Mouse (Mus musculus): ENCODE data around the gene Itgb6. TPM values are rescaled to one million over a fixed set of nuclear protein-coding genes. Genes with fewer than 3 reads are reported as not detected.

Gene Itgb6
- polyA plus RNA-seq, 1 experiment from 2014 or later: not detected

DNA sequence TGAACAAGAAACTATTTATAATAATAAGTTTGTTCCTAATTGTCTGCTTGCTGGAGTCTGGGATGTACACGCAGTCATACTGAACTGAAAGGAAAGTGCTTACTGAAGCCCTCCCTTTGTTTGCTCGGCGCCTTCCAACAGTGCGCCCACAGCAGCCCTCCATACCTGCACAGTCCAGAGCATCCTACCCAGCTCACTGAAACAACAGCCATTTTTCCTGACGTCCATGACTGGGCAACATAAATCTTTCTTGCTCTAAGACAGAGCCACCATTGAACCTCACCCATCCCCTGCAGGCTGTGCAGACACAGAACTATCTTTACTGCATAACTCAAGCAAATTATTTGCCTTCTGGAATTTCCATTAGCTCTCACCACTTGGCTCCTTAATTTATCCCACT, 74.8 kb downstream of the Itgb6 start:
- 69% methylated on average over 5 of the region's 5 CpGs for WGBS
- Histone ChIP-seq H3K27ac (replicated peaks; ENCODE audit: low read depth, low read length) (no peak overlapping the region), H3K4me2 (ENCODE audit: low read length) (no peak overlapping the region), H3K27me3 (ENCODE audit: control insufficient read depth, insufficient read depth, low read length) (no peaks in the 10 kb centered on the region), H3K4me3 (replicated peaks; ENCODE audit: low read depth, low read length) (no peak overlapping the region), H3K9ac (replicated peaks; ENCODE audit: low read length) (no peak overlapping the region), H3K4me1 (ENCODE audit: control insufficient read depth, insufficient read depth, low read length) (no peaks in the 10 kb centered on the region), H3K36me3 (ENCODE audit: control insufficient read depth, insufficient read depth, low read length) (no peaks in the 10 kb centered on the region), H3K9me3 (ENCODE audit: control insufficient read depth, low read length) (no peaks in the 10 kb centered on the region)
- DNase-seq: no peak
- ATAC-seq (ENCODE audit: low FRiP score, low TSS enrichment): no peak

DNA sequence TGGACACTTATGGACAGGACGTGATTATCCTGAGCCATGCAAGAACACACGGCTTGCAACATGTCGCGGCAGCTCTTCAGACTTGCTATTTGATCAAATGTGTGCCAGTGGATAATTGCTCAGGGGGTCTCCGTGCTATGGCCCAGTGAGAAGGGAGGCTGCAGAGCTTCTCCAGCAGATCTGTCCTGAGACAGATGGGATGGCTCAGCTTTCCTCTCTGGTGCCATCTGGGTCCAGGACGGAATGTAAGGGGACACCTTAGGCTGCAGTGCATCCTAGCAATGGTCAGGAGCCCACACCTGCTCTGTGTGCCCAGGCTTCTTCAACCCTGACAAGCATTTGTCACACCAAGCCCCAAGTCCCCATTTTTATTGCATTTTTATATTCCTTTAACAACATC, 75.9 kb downstream of the Itgb6 start:
- no peaks in the 10 kb centered on the region for H3K27me3 ChIP-seq (ENCODE audit: control insufficient read depth, insufficient read depth, low read length)
- DNase-seq: no peak
- 78% methylated on average over 6 of the region's 6 CpGs for WGBS
- no peak overlapping the region for H3K4me3 ChIP-seq (replicated peaks; ENCODE audit: low read depth, low read length)
- no peak for ATAC-seq (ENCODE audit: low FRiP score, low TSS enrichment)
- no peaks in the 10 kb centered on the region for H3K9me3 ChIP-seq (ENCODE audit: control insufficient read depth, low read length)
- no peaks in the 10 kb centered on the region for H3K4me1 ChIP-seq (ENCODE audit: control insufficient read depth, insufficient read depth, low read length)
- no peak overlapping the region for H3K4me2 ChIP-seq (ENCODE audit: low read length)
- no peak overlapping the region for H3K9ac ChIP-seq (replicated peaks; ENCODE audit: low read length)
- no peak overlapping the region for H3K27ac ChIP-seq (replicated peaks; ENCODE audit: low read depth, low read length)
- no peaks in the 10 kb centered on the region for H3K36me3 ChIP-seq (ENCODE audit: control insufficient read depth, insufficient read depth, low read length)

DNA sequence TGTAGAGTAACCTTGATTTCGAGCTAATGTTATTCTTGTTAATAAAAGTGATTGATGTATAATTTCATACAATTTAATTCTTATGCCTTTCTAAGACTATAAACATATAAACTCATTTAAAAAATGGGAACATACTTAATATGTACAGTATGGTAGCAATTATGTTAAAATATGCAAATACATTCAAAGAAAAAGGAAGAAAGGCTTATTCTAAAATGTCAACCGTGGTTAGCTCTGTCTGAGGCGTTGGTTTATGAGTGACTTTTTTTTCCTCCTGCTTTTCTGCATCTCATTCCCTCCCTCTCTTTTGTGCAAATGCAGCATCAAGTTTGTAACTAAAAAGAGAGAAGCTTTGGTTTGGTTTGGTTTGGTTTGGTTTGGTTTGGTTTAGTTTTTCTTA, 79.0 kb downstream of the Itgb6 start:
- no peak for ATAC-seq (ENCODE audit: low FRiP score, low TSS enrichment)

DNA sequence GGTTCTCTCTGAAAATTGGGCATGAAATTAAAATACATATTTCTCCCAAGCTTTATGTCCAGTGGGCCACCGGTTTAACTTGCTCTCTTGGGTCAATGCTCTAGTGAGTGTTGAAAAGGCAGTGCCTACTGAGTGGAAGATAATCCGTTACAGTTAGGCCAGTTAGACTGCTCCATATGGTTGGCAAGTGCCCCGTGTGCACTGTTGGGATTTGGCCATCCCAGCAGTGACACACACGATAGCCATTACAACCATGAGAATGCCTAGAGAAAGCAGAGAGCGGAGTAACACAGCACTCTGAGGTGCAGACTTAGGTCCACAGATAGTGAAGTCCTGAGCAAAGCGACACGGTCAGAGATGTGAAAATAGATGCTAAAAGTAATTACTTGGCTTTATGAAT, 79.8 kb downstream of the Itgb6 start:
- 84% methylated on average over 7 of the region's 7 CpGs for WGBS
- H3K27me3 ChIP-seq (ENCODE audit: control insufficient read depth, insufficient read depth, low read length): no peaks in the 10 kb centered on the region
- H3K4me1 ChIP-seq (ENCODE audit: control insufficient read depth, insufficient read depth, low read length): peaks cover 9% of the 10 kb centered on the region; the same call in 1 of the 2 replicates
- no peak overlapping the region for H3K4me3 ChIP-seq (replicated peaks; ENCODE audit: low read depth, low read length)
- no peak overlapping the region for H3K27ac ChIP-seq (replicated peaks; ENCODE audit: low read depth, low read length)
- no peaks in the 10 kb centered on the region for H3K9me3 ChIP-seq (ENCODE audit: control insufficient read depth, low read length)
- ATAC-seq (ENCODE audit: low FRiP score, low TSS enrichment) (no peak), DNase-seq (no peak)
- H3K36me3 ChIP-seq (ENCODE audit: control insufficient read depth, insufficient read depth, low read length): no peaks in the 10 kb centered on the region
- no peak overlapping the region for H3K9ac ChIP-seq (replicated peaks; ENCODE audit: low read length)
- no peak overlapping the region for H3K4me2 ChIP-seq (ENCODE audit: low read length)

More for the DNA sequence above, 79.0 kb downstream of the Itgb6 start:
- no peak overlapping the region for H3K27ac ChIP-seq (replicated peaks; ENCODE audit: low read depth, low read length)
- no peaks in the 10 kb centered on the region for H3K36me3 ChIP-seq (ENCODE audit: control insufficient read depth, insufficient read depth, low read length)
- no peak for DNase-seq
- H3K9ac ChIP-seq (replicated peaks; ENCODE audit: low read length): no peak overlapping the region
- H3K4me3 ChIP-seq (replicated peaks; ENCODE audit: low read depth, low read length): no peak overlapping the region
- no peaks in the 10 kb centered on the region for H3K27me3 ChIP-seq (ENCODE audit: control insufficient read depth, insufficient read depth, low read length)
- no peaks in the 10 kb centered on the region for H3K9me3 ChIP-seq (ENCODE audit: control insufficient read depth, low read length)
- 57% methylated on average over 3 of the region's 3 CpGs for WGBS
- H3K4me1 ChIP-seq (ENCODE audit: control insufficient read depth, insufficient read depth, low read length): peaks cover 9% of the 10 kb centered on the region; the same call in 1 of the 2 replicates
- no peak overlapping the region for H3K4me2 ChIP-seq (ENCODE audit: low read length)

- peaks cover 15% of the 10 kb centered on the region; the same call in 1 of the 2 replicates for H3K4me1 ChIP-seq (ENCODE audit: control insufficient read depth, insufficient read depth, low read length)
Observed at GRCm38 (mm10) chr2:60640342-60640672, 82.1 kb downstream of the Itgb6 start.

GRCm38 (mm10) chr2:60639617-60640341, 82.7 kb downstream of the Itgb6 start:
- WGBS: 62% methylated on average over 10 of the region's 10 CpGs
- H3K9me3 ChIP-seq (ENCODE audit: control insufficient read depth, low read length): no peaks in the 10 kb centered on the region
- no peak overlapping the region for H3K4me3 ChIP-seq (replicated peaks; ENCODE audit: low read depth, low read length)
- no peak overlapping the region for H3K4me2 ChIP-seq (ENCODE audit: low read length)
- no peaks in the 10 kb centered on the region for H3K36me3 ChIP-seq (ENCODE audit: control insufficient read depth, insufficient read depth, low read length)
- no peak overlapping the region for H3K9ac ChIP-seq (replicated peaks; ENCODE audit: low read length)
- no peak for DNase-seq
- no peaks in the 10 kb centered on the region for H3K27me3 ChIP-seq (ENCODE audit: control insufficient read depth, insufficient read depth, low read length)
- ATAC-seq (ENCODE audit: low FRiP score, low TSS enrichment): no peak
- H3K4me1 ChIP-seq (ENCODE audit: control insufficient read depth, insufficient read depth, low read length): peaks cover 15% of the 10 kb centered on the region; the same call in 1 of the 2 replicates
- H3K27ac ChIP-seq (replicated peaks; ENCODE audit: low read depth, low read length): no peak overlapping the region

More at GRCm38 (mm10) chr2:60640342-60640672, 82.1 kb downstream of the Itgb6 start:
- Histone ChIP-seq H3K9ac (replicated peaks; ENCODE audit: low read length) (no peak overlapping the region), H3K27ac (replicated peaks; ENCODE audit: low read depth, low read length) (0 out of 2 replicates have a peak overlapping the region, but pooled peaks have one; percentile 37), H3K9me3 (ENCODE audit: control insufficient read depth, low read length) (no peaks in the 10 kb centered on the region), H3K4me2 (ENCODE audit: low read length) (no peak overlapping the region), H3K36me3 (ENCODE audit: control insufficient read depth, insufficient read depth, low read length) (no peaks in the 10 kb centered on the region), H3K27me3 (ENCODE audit: control insufficient read depth, insufficient read depth, low read length) (no peaks in the 10 kb centered on the region), H3K4me3 (replicated peaks; ENCODE audit: low read depth, low read length) (no peak overlapping the region)
- no peak for ATAC-seq (ENCODE audit: low FRiP score, low TSS enrichment)
- DNase-seq: peak; percentile 35
- WGBS: 35% methylated on average over 7 of the region's 7 CpGs

DNA sequence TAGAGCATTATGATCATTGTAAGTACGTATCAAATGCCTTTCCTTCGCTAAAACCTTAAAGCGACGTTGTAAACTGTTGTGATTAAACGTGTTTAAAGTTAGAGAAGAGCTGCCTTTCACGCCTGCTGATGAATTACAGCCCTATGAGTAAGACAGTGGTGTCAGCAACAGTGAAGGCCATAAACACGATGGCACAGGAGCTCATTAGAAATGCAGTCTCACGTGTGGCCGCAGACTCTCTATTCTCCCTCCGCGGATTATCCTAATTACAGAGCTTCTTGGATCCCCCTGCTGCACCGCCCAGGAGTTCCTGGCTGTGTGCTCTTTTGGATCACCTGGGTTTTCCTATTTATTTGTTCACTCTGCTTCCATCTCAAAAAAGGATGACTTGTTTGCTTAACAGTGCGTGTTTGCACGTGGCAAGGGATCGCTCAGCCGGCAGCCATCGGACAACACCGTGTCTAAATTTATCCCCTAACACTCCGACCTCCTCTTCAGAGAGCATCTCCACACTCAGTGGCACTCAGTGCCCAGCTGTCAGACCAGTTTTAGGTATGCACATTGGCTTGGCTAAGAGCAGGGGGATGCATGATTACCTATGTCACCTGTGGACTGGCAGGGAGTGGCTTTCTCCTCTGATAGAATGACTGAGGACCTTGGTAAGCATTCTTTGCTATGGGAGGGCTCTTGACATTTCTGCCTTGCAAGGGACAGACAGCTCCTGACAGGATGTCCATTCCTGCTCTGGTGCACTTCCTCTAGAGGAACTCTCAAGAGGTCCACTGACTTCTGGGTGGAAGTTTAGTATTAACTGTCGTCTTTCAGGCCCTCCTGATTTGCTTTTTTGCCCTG, 85.3 kb downstream of the Itgb6 start:
- Histone ChIP-seq H3K4me3 (replicated peaks; ENCODE audit: low read depth, low read length) (no peak overlapping the region), H3K9ac (replicated peaks; ENCODE audit: low read length) (no peak overlapping the region), H3K4me2 (ENCODE audit: low read length) (no peak overlapping the region), H3K27ac (replicated peaks; ENCODE audit: low read depth, low read length) (no peak overlapping the region), H3K27me3 (ENCODE audit: control insufficient read depth, insufficient read depth, low read length) (no peaks in the 10 kb centered on the region), H3K9me3 (ENCODE audit: control insufficient read depth, low read length) (no peaks in the 10 kb centered on the region), H3K4me1 (ENCODE audit: control insufficient read depth, insufficient read depth, low read length) (peaks cover 15% of the 10 kb centered on the region; the same call in 1 of the 2 replicates), H3K36me3 (ENCODE audit: control insufficient read depth, insufficient read depth, low read length) (no peaks in the 10 kb centered on the region)
- ATAC-seq (ENCODE audit: low FRiP score, low TSS enrichment) (no peak), DNase-seq (peak; percentile 60)
- WGBS: 42% methylated on average over 20 of the region's 20 CpGs

- H3K4me3 ChIP-seq (replicated peaks; ENCODE audit: low read depth, low read length): no peak overlapping the region
- WGBS: 55% methylated on average over 3 of the region's 3 CpGs
- H3K4me1 ChIP-seq (ENCODE audit: control insufficient read depth, insufficient read depth, low read length): peaks cover 15% of the 10 kb centered on the region; the same call in 1 of the 2 replicates
- no peaks in the 10 kb centered on the region for H3K36me3 ChIP-seq (ENCODE audit: control insufficient read depth, insufficient read depth, low read length)
- H3K27ac ChIP-seq (replicated peaks; ENCODE audit: low read depth, low read length): no peak overlapping the region
- no peaks in the 10 kb centered on the region for H3K27me3 ChIP-seq (ENCODE audit: control insufficient read depth, insufficient read depth, low read length)
- DNase-seq (no peak), ATAC-seq (ENCODE audit: low FRiP score, low TSS enrichment) (no peak)
- no peak overlapping the region for H3K9ac ChIP-seq (replicated peaks; ENCODE audit: low read length)
- no peak overlapping the region for H3K4me2 ChIP-seq (ENCODE audit: low read length)
- H3K9me3 ChIP-seq (ENCODE audit: control insufficient read depth, low read length): no peaks in the 10 kb centered on the region
Observed at GRCm38 (mm10) chr2:60636481-60636880, 86.0 kb downstream of the Itgb6 start.
